Mouse (Mus musculus) neutrophil, adult 5-6 weeks (primary cell): ENCODE data around the gene Atp11c. TPM values are rescaled to one million over a fixed set of nuclear protein-coding genes. Genes with fewer than 3 reads are reported as not detected.

Source experiments
- ATAC-seq: fragments of 151-379, 151-347 bp; 2 replicates; pipeline ENCODE4 v1.8.0; 2017; ENCODE audit warnings: mild to moderate bottlenecking, moderate TSS enrichment; ENCODE audit not compliant: insufficient number of reproducible peaks, poor library complexity, low FRiP score, severe bottlenecking; ENCODE audit errors: extremely low read depth
- total RNA-seq: library from RNA; stranded (forward); fragments of 200-1000 nt; gene quantifications from 2 replicates; pipeline ENCODE4 v1.2.3, GENCODE M21; 2017

Atp11c gene
- total RNA-seq, 1 experiment from 2014 or later = 40.4 TPM

GRCm38 (mm10) chrX:60403764-60404667 is 188.5 kb downstream of the Atp11c start:
- ATAC-seq = no peak; the same call in 1 of the 2 replicates

GRCm38 (mm10) chrX:60403062-60403763 is 189.3 kb downstream of the Atp11c start:
- no peak for ATAC-seq

GRCm38 (mm10) chrX:60394292-60394691 is 198.2 kb downstream of the Atp11c start:
- ATAC-seq = no peak

GRCm38 (mm10) chrX:60386852-60387251 is 205.6 kb downstream of the Atp11c start:
- no peak for ATAC-seq

- no peak for ATAC-seq
These were observed 210.8 kb downstream of the Atp11c start for GRCm38 (mm10) chrX:60381711-60382110.

GRCm38 (mm10) chrX:60380386-60380785 is 212.1 kb downstream of the Atp11c start:
- no peak for ATAC-seq

GRCm38 (mm10) chrX:60348741-60349140 is 243.8 kb downstream of the Atp11c start:
- no peak for ATAC-seq

- ATAC-seq = peak; percentile 53; the same call in 1 of the 2 replicates
These were observed 247.1 kb downstream of the Atp11c start for GRCm38 (mm10) chrX:60345447-60345846.

- ATAC-seq = no peak
These were observed 247.5 kb downstream of the Atp11c start for GRCm38 (mm10) chrX:60344991-60345390.

- ATAC-seq = no peak
These were observed 262.8 kb downstream of the Atp11c start for GRCm38 (mm10) chrX:60329735-60330134.

GRCm38 (mm10) chrX:60321321-60321720 is 271.2 kb downstream of the Atp11c start:
- no peak for ATAC-seq

- no peak for ATAC-seq
These were observed 274.8 kb downstream of the Atp11c start for GRCm38 (mm10) chrX:60317661-60318060.

- no peak for ATAC-seq
These were observed 300.2 kb downstream of the Atp11c start for GRCm38 (mm10) chrX:60292335-60292734.

- ATAC-seq = no peak
These were observed 337.2 kb downstream of the Atp11c start for GRCm38 (mm10) chrX:60255346-60255745.

- no peak for ATAC-seq
These were observed 404.8 kb downstream of the Atp11c start for GRCm38 (mm10) chrX:60187726-60188125.

- ATAC-seq = no peak
These were observed 409.9 kb downstream of the Atp11c start for GRCm38 (mm10) chrX:60182611-60183010.

GRCm38 (mm10) chrX:60178744-60179458 is 413.6 kb downstream of the Atp11c start, which contains the start of gene Mcf2:
Gene Mcf2, minus strand, starts transcription at chrX:60179089.
- no peak for ATAC-seq

- no peak for ATAC-seq
These were observed 414.3 kb downstream of the Atp11c start for GRCm38 (mm10) chrX:60178025-60178743.
